Mouse (Mus musculus) cerebellum, adult 2 months (tissue): ENCODE data around the gene Rbp7. TPM values are rescaled to one million over a fixed set of nuclear protein-coding genes. Genes with fewer than 3 reads are reported as not detected.
"Not testable (repeated sequence)": the region's sequence is repeated elsewhere in the genome, so short reads cannot be mapped to it uniquely, and the experiment has no call there.

Source experiments
- DNase-seq, 2 experiments: peaks; one replicate each; pipeline ENCODE4 v3.0.0; 2021
- H3K27ac ChIP-seq: fragments of 200-500 bp; 2 replicates; pipeline ENCODE4 v1.5.1; 2012; ENCODE audit warnings: low read length, control low read depth, inconsistent platforms; ENCODE audit not compliant: insufficient read depth
- H3K27me3 ChIP-seq: fragments of 200-500 bp; 2 replicates; pipeline ENCODE4 v1.6.1; 2012; ENCODE audit warnings: inconsistent platforms, mild to moderate bottlenecking, low read length, moderate library complexity; ENCODE audit not compliant: control insufficient read depth, insufficient read depth
- H3K4me1 ChIP-seq: fragments of 200-500 bp; 2 replicates; pipeline ENCODE4 v1.6.1; 2011; ENCODE audit warnings: low read length; ENCODE audit not compliant: control insufficient read depth, insufficient read depth
- H3K4me3 ChIP-seq: fragments of 200-500 bp; replicated peaks from 2 replicates; pipeline ENCODE3; 2011; ENCODE audit warnings: mild to moderate bottlenecking, low read depth, low read length, control low read depth; ENCODE audit not compliant: insufficient read depth
- CTCF ChIP-seq: fragments of 200-500 bp; IDR thresholded peaks from 2 replicates; pipeline ENCODE4 v1.5.1; 2011; ENCODE audit warnings: low read depth, mild to moderate bottlenecking, control low read depth, low read length, moderate library complexity, borderline replicate concordance; ENCODE audit not compliant: insufficient read depth
- POLR2A ChIP-seq: fragments of 200-500 bp; IDR thresholded peaks from 2 replicates; pipeline ENCODE4 v1.6.1; 2011; ENCODE audit warnings: low read length, control low read depth, borderline replicate concordance; ENCODE audit not compliant: insufficient read depth
- WGBS: fragments of 180-500 bp; shearing (Covaris S2); methylation state at CpG from one replicate; pipeline ENCODE4 v1.1.7; 2018; 5-methylcytosine and 5-hydroxymethylcytosine counted together
- polyA plus RNA-seq: library from polyadenylated mRNA; depleted of rRNA; stranded (reverse); fragments of >200 nt; gene quantifications from 2 replicates; pipeline ENCODE4 v1.2.3, GENCODE M21; 2012

Gene Rbp7
- polyA plus RNA-seq, 1 experiment, result 0.54 TPM

GRCm38 (mm10) chr4:149462305-149462971, 7.7 kb upstream of the Rbp7 start:
- Histone ChIP-seq H3K27me3 (no peaks in the 10 kb centered on the region), H3K27ac (peak overlapping the region; percentile 96), H3K4me3 (peak overlapping the region; percentile 29), H3K4me1 (peaks cover 27% of the 10 kb centered on the region)
- WGBS, result 65% methylated on average over 6 of the region's 6 CpGs
- no peak for DNase-seq
- TF ChIP-seq POLR2A (no peak), CTCF (no peak)

DNA sequence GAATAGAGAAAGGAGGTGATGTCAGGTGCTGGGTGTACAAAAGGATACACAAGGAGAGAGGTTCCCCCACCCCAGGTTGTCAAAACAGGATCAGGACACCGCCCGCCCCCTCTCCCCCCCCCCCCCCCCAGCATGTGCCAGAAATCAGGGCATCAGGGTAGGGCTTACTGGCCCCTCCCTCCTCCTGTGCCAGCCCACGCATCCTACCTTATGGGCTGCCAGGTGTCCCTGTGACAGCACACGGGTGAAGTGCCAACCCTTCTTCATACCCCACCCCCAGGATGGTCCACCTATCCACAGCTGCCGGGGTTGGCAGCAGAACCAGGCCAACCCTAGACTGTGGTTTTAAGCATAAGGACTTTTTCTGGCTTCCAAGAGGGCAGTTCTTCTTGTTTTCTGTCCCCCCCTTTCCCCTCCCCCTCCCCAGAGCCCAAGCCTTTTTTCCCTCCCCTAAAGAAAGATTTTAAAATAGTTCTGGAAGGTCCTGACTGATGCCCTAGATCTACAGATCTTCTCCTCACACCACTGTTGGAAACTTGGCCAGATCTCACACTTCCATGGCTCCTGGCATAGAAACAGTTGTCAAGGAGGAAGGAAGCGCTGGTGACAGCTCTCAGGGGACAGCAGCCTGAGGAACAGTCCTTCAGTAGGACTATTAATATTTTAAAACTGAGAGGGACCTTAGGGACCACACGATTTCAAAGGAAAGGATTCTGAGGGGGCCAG, 7.0 kb upstream of the Rbp7 start:
- peak; percentile 81 to 87 for DNase-seq
- Histone ChIP-seq H3K4me3 (peak overlapping the region; percentile 29), H3K27ac (peak overlapping the region; percentile 96), H3K27me3 (no peaks in the 10 kb centered on the region), H3K4me1 (peaks cover 27% of the 10 kb centered on the region)
- TF ChIP-seq CTCF (no peak), POLR2A (no peak)
- WGBS, result 7% methylated on average over 6 of the region's 7 CpGs

DNA sequence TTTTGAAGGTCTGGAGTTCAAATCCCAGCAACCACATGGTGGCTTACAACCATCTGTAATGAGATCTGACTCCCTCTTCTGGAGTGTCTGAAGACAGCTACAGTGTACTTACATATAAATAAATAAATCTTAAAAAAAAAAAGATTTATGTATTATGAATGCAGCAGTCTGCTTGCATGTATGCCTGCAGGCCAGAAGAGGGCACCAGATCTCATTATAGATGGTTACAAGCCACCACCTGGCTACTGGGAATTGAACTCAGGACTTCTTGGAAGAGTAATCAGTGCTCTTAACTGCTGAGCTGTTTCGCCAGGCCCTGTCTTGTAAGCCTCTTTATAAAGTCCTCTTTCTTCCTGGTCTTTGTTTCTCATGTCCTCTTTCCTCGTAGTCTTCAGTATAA, 5.7 kb upstream of the Rbp7 start:
- H3K27me3 ChIP-seq, H3K4me3 ChIP-seq, DNase-seq: not testable (repeated sequence)
- TF ChIP-seq CTCF, result 0 out of 2 replicates have a peak, but pooled peaks have one; percentile 8
- Histone ChIP-seq H3K4me1 (peaks cover 27% of the 10 kb centered on the region), H3K27ac (peak overlapping the region; percentile 91; the same call in 1 of the 2 replicates)
- 94% methylated on average over 2 of the region's 2 CpGs for WGBS

- TF ChIP-seq POLR2A (no peak), CTCF (no peak)
- DNase-seq, result no peak
- H3K27me3 ChIP-seq, result no peaks in the 10 kb centered on the region
- peaks cover 30% of the 10 kb centered on the region for H3K4me1 ChIP-seq
- WGBS, result 87% methylated on average over 1 of the region's 1 CpGs
- H3K27ac ChIP-seq, result no peak overlapping the region
- H3K4me3 ChIP-seq, result no peak overlapping the region
Measured at GRCm38 (mm10) chr4:149459425-149459824, 4.6 kb upstream of the Rbp7 start.

GRCm38 (mm10) chr4:149458526-149458925, 3.7 kb upstream of the Rbp7 start:
- no peak overlapping the region for H3K27ac ChIP-seq
- WGBS, result 51% methylated on average over 5 of the region's 5 CpGs
- no peak overlapping the region for H3K4me3 ChIP-seq
- peaks cover 34% of the 10 kb centered on the region for H3K4me1 ChIP-seq
- peak in 1 of 2 experiments; percentile 22 for DNase-seq
- TF ChIP-seq POLR2A (no peak), CTCF (no peak)
- no peaks in the 10 kb centered on the region for H3K27me3 ChIP-seq

DNA sequence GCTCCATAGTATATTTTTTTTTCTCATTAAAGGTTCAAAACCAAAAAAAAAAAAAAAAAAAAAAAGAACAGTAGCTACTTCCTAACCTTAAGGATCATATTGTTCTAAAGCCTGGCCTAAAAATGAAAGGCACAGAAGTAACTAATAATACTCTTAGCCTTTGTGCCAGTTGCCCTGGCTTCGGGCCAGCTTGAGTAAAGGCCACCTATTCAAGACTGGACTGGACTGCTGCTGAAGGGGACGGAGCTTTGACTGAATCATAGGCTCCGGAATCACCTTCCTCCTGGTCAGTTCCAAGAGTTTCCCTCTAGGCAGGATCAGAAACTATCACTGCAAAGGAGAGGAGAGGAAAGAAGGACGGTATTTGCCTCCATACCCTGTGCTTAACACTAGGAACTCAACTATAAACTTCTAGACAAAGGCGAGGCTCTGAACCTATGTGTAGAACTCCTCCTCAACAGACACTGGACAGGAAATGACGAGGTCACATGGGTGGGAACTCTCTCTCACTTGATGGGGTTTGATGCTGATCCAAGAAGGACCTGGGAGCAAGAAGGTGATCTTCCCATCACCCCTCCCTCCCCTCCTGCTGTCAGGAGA, 3.2 kb upstream of the Rbp7 start:
- peaks cover 31% of the 10 kb centered on the region for H3K4me1 ChIP-seq
- 52% methylated on average over 6 of the region's 6 CpGs for WGBS

GRCm38 (mm10) chr4:149457163-149457562, 2.4 kb upstream of the Rbp7 start:
- WGBS, result 89% methylated on average over 27 of the region's 27 CpGs
- peaks cover 25% of the 10 kb centered on the region for H3K4me1 ChIP-seq
- not testable (repeated sequence) for H3K27ac ChIP-seq, H3K27me3 ChIP-seq, H3K4me3 ChIP-seq, DNase-seq

More for the DNA sequence above, 3.2 kb upstream of the Rbp7 start:
- Histone ChIP-seq H3K27ac (no peak overlapping the region), H3K4me3 (no peak overlapping the region), H3K27me3 (no peaks in the 10 kb centered on the region)
- TF ChIP-seq POLR2A (no peak), CTCF (no peak)
- peak in 1 of 2 experiments; percentile 39 for DNase-seq

- DNase-seq, result peak in 1 of 2 experiments; percentile 23
- Histone ChIP-seq H3K27ac (no peak overlapping the region), H3K4me1 (peaks cover 9% of the 10 kb centered on the region; the same call in 1 of the 2 replicates), H3K27me3 (no peaks in the 10 kb centered on the region), H3K4me3 (no peak overlapping the region)
- no peak for TF ChIP-seq CTCF
- WGBS, result 52% methylated on average over 17 of the region's 17 CpGs
Measured at GRCm38 (mm10) chr4:149454263-149454662, 515 bp downstream of the Rbp7 start.
